Mouse (Mus musculus) layer of hippocampus, adult 9-10 months (tissue): ENCODE measurements around the gene Il10ra.

Experiments used
- DNase-seq: peaks from one replicate; pipeline ENCODE4 v3.0.0; 2022; ENCODE audit warnings: low spot score

The Il10ra gene

GRCm38 (mm10) chr9:45259065-45259464, 9.9 kb downstream of the Il10ra start:
- DNase-seq, result no peak

- DNase-seq, result no peak
Observed at GRCm38 (mm10) chr9:45255967-45256366, 13.0 kb downstream of the Il10ra start.

GRCm38 (mm10) chr9:45255431-45255830, 13.5 kb downstream of the Il10ra start:
- no peak for DNase-seq

GRCm38 (mm10) chr9:45254605-45255004, 14.3 kb downstream of the Il10ra start:
- DNase-seq, result no peak

- no peak for DNase-seq
Observed at GRCm38 (mm10) chr9:45254021-45254420, 14.9 kb downstream of the Il10ra start.

GRCm38 (mm10) chr9:45252395-45252794, 16.6 kb downstream of the Il10ra start:
- DNase-seq, result no peak

- DNase-seq, result no peak
Observed at GRCm38 (mm10) chr9:45251990-45252389, 17.0 kb downstream of the Il10ra start.

GRCm38 (mm10) chr9:45251281-45251680, 17.7 kb downstream of the Il10ra start:
- no peak for DNase-seq

- no peak for DNase-seq
Observed at GRCm38 (mm10) chr9:45250306-45250705, 18.6 kb downstream of the Il10ra start.

GRCm38 (mm10) chr9:45247536-45247935, 21.4 kb downstream of the Il10ra start:
- no peak for DNase-seq

- DNase-seq, result no peak
Observed at GRCm38 (mm10) chr9:45246060-45246459, 22.9 kb downstream of the Il10ra start.

GRCm38 (mm10) chr9:45245432-45245831, 23.5 kb downstream of the Il10ra start:
- no peak for DNase-seq

GRCm38 (mm10) chr9:45241397-45241796, 27.6 kb downstream of the Il10ra start:
- DNase-seq, result no peak

GRCm38 (mm10) chr9:45236744-45237143, 32.2 kb downstream of the Il10ra start:
- no peak for DNase-seq

GRCm38 (mm10) chr9:45235668-45236227, 33.2 kb downstream of the Il10ra start:
- no peak for DNase-seq

- DNase-seq, result no peak
Observed at GRCm38 (mm10) chr9:45229359-45229758, 39.6 kb downstream of the Il10ra start.

GRCm38 (mm10) chr9:45221567-45221966, 47.4 kb downstream of the Il10ra start:
- DNase-seq, result peak; percentile 94

- DNase-seq, result no peak
Observed at GRCm38 (mm10) chr9:45219644-45220043, 49.3 kb downstream of the Il10ra start.

GRCm38 (mm10) chr9:45215526-45216179, 53.3 kb downstream of the Il10ra start:
- DNase-seq, result no peak

- DNase-seq, result no peak
Observed at GRCm38 (mm10) chr9:45212001-45212400, 56.9 kb downstream of the Il10ra start.

GRCm38 (mm10) chr9:45207015-45207743, 61.8 kb downstream of the Il10ra start:
- no peak for DNase-seq

- no peak for DNase-seq
Observed at GRCm38 (mm10) chr9:45206121-45206520, 62.8 kb downstream of the Il10ra start.

GRCm38 (mm10) chr9:45205143-45205542, 63.8 kb downstream of the Il10ra start:
- DNase-seq, result no peak
